Mouse (Mus musculus) urinary bladder, adult 18-20 months (tissue): ENCODE data around the gene Fam83c.
A peak's percentile ranks its signal among the peaks of the same experiment; 100 is the strongest.
"Not testable (repeated sequence)": the region's sequence is repeated elsewhere in the genome, so short reads cannot be mapped to it uniquely, and the experiment has no call there.

ENCODE experiments used
- DNase-seq, 2 experiments: peaks; one replicate each; pipeline ENCODE4 v3.0.0; 2022; ENCODE audit warnings: low spot score in 2 of 2, mixed read lengths in 2 of 2

Fam83c gene

DNA sequence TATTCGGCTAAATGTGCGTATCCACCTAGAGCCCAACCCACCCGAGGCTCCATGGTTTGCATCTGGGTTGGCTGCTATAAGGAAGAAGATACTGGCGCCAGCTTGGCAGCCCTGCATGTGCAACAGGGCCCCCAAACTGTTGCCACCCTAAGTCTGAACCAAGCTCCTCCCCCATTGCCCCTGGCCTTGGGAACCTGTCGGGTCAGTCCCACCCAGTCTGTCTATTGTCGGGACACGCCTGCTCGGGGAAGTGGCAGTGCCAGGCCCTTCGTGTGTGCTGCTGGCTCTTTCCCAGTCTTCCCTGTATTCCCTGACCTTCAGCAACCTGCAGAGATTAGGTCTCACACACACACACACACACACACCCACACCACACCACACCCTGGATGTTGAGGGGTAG, at the start of gene Fam83c:
TSS of gene Fam83c (minus strand) at position 123 of the 400 bp plus-strand sequence.
- peak; percentile 39 to 64 for DNase-seq

GRCm38 (mm10) chr2:155882087-155882486, 47.4 kb upstream of the Fam83c start:
- DNase-seq = no peak

GRCm38 (mm10) chr2:155878964-155879876, 44.6 kb upstream of the Fam83c start:
- DNase-seq = no peak

DNA sequence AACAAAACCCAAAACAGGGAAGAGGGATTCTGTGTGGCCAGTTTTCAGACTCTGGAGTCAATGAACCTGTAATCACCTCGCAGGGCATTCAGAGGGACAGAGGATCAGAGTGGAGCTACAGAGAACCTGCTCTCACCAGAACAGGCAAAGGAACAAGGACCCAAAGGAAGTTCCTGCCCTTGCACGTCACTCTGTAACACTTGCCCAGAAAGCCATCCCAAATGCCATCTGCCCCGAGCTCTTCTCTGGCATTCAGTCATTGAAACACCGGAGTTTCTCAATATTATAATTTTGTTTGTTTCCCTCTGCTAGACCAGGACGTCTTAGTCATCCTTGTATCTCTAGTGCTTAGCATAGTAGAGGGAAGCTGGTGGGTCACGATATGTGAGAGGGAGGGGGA, 39.0 kb upstream of the Fam83c start:
- no peak for DNase-seq

- DNase-seq = no peak
Measured at GRCm38 (mm10) chr2:155872930-155873507, 38.4 kb upstream of the Fam83c start.

GRCm38 (mm10) chr2:155872486-155872885, 37.8 kb upstream of the Fam83c start:
- no peak for DNase-seq

DNA sequence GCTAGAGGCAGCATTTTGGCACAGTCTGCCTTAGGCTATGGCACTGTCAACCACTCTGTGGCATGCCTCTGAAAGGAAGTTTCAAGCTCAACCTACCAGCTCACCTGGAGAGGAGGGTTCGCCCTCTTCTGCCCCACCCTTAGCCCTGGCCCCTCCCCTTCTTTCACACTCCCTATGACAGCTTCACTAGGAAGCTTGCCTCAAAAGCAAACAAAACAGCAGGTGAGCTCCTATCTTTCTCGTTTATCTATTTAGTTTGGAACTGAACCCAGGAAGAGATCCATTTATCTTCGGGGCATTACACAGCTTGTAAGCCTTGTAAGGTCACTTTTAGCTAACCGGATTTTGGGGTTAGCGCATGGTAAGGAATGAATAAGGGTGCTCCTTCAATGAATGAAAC, 35.1 kb upstream of the Fam83c start:
- peak; percentile 26 to 37 for DNase-seq

- no peak for DNase-seq
Measured at GRCm38 (mm10) chr2:155868320-155868719, 33.7 kb upstream of the Fam83c start.

DNA sequence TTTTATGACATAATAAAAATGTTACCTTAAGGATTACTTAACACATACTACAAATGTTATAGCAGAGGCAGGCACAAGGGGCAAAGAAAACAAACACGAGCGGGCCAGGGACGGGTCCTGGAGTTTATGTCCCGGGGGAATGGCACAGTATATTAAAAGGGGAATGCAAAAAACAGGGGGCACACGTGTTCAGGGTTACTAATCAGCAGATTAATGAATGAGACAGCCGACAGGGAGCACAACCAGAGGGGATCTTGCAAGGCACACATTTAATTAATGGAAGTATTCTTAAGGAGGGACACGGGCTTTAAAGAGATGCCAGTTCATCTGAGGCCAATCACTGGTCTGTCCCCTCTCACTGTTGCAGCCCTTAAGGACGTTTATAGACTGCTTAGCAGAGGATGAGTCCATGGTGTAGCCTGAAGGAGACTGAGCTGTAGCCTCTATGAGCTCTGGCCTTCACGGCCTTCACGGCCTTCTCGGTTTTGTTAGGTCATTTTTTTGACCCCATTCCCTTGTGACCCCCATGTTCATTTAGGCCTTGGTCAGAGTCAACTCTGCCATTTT, 28.7 kb upstream of the Fam83c start:
- no peak for DNase-seq

- DNase-seq = no peak
Measured at GRCm38 (mm10) chr2:155862573-155863300, 28.1 kb upstream of the Fam83c start.

- DNase-seq = no peak
Measured at GRCm38 (mm10) chr2:155861581-155861980, 26.9 kb upstream of the Fam83c start.

- no peak for DNase-seq
Measured at GRCm38 (mm10) chr2:155860102-155860501, 25.4 kb upstream of the Fam83c start.

DNA sequence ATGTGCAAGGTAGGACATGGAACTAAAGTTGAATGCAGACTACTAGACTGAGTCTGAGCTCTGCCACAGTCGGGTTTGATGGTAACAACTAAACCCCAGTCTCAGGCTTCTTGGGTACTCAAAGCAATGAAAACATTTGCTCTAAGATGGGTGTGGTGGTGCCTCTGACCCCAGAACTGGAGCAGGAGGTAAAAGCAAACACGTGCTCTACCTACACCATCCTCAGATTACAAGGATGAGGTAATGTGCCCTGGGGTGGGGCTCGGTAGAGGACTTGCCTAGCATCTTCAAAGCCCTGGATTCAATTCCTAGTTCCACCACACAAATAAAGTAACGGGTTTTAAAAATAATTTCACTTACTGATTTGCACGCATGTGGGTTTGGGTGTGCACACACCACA, 17.9 kb upstream of the Fam83c start:
- no peak for DNase-seq

- no peak for DNase-seq
Measured at GRCm38 (mm10) chr2:155850120-155850519, 15.5 kb upstream of the Fam83c start.

GRCm38 (mm10) chr2:155849464-155849863, 14.8 kb upstream of the Fam83c start:
- no peak for DNase-seq

GRCm38 (mm10) chr2:155848291-155848690, 13.6 kb upstream of the Fam83c start:
- DNase-seq = peak; percentile 68 to 74

- DNase-seq = no peak
Measured at GRCm38 (mm10) chr2:155846930-155847329, 12.3 kb upstream of the Fam83c start.

- no peak for DNase-seq
Measured at GRCm38 (mm10) chr2:155838961-155839360, 4.3 kb upstream of the Fam83c start.

- DNase-seq = no peak
Measured at GRCm38 (mm10) chr2:155837961-155838360, 3.3 kb upstream of the Fam83c start.

DNA sequence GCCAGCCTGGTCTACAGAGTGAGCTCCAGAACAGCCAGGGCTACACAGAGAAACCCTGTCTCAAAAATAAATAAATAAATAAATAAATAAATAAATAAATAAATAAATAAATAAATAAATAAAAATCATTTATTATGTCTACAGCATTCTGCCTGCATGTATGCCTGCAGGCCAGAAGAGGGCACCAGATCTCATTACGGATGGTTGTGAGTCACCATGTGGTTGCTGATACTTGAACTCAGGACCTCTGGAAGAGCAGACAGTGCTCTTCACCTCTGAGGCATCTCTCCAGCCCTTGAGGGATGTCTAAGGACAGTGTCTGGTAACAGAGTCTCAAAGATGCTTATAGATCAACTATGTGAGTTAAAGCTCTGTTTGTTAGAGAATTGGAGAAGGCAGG, 2.6 kb downstream of the Fam83c start:
- DNase-seq = not testable (repeated sequence)

DNA sequence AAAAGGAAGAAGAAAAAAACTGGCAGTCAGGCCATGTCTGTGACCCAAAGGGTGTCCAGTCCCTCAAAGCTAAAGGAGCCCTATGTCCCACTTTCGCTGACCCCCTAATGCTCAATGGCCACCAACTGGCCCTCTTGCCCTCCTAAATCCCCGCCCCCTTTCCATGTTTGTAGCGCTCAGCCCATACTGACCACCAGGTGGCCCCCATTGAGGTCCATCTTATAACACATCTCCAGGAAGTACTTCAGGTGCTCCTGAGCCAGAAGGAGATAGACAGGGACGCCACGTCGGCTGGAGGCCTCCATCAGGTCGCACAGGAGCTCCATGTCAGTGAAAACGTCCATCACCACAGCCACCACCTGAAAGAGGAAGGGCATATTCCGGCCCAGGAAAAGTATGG, 3.4 kb downstream of the Fam83c start:
- no peak for DNase-seq

DNA sequence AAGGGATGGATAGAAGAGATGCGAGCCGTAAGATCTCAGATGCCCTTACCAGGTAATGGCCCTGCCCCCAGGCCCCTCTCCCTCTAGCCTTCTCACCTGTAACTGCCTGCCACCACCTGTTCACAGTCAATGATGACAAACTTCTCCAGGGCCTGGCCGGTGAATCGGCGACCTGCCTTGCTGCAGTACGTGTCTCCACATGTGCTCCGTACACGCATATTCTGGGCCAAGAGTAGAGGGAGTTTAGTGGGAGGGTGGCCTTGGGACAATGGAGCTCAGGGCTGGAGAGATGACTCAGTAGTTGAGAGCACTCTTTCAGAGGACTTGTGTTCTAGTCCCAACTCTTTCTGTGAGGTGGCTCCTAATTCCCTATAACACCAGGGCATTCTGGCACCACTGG, 3.8 kb downstream of the Fam83c start:
- DNase-seq = peak; percentile 38 to 66
